Mouse (Mus musculus) bone marrow, adult 2 months (tissue): Measurements from ENCODE around the gene Tpi1.

Source experiments
- CTCF ChIP-seq: fragments of 200-500 bp; IDR thresholded peaks from 2 replicates; pipeline ENCODE4 v1.5.1; 2011; ENCODE audit warnings: low read length, control low read depth; ENCODE audit not compliant: control insufficient read depth, insufficient read depth
- POLR2A ChIP-seq: fragments of 200-500 bp; IDR thresholded peaks from 2 replicates; pipeline ENCODE4 v1.6.1; 2011; ENCODE audit warnings: low read depth, mild to moderate bottlenecking, control low read depth, low read length, borderline replicate concordance; ENCODE audit not compliant: control insufficient read depth

DNA sequence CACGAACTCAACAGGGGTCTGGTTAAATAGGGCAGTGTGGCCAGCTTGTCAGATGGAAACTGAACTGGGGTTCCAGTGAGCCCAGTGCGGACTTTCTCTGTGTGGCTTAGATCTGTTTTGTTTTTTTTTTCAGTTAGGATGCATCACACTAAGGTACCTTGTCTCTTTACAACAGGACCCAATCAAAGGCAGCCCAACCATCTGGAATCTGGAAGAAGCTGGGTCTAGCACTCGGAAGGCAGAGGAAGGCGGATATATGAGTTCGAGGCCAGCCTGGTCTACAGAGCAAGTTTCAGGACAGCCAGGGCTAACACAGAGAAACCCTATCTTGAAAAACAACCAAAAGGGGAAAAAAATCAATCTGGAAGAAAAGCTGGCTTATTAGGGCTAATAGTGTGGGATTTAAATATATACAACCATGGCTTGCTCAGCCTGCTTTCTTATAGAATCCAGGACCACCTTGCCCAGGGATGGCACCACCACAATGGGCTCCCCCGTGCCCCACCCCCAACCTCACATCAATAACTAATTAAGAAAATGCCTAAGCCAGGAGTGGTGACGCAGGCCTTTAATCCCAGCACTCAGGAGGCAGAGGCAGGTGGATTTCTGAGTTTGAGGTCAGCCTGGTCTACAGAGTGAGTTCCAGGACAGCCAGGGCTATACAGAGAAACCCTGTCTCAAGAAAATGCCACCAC, 7.5 kb downstream of the Tpi1 start:
- TF ChIP-seq POLR2A, result no peak
- TF ChIP-seq CTCF, result no peak
